Mouse (Mus musculus) lung, postnatal 14 days (tissue): ENCODE data around the gene Srebf2.
A peak's percentile ranks its signal among the peaks of the same experiment; 100 is the strongest.
"Not testable (repeated sequence)": the region's sequence is repeated elsewhere in the genome, so short reads cannot be mapped to it uniquely, and the experiment has no call there.

Experiments
- DNase-seq: peaks from one replicate; pipeline ENCODE4 v3.0.0; 2021

Gene Srebf2

DNA sequence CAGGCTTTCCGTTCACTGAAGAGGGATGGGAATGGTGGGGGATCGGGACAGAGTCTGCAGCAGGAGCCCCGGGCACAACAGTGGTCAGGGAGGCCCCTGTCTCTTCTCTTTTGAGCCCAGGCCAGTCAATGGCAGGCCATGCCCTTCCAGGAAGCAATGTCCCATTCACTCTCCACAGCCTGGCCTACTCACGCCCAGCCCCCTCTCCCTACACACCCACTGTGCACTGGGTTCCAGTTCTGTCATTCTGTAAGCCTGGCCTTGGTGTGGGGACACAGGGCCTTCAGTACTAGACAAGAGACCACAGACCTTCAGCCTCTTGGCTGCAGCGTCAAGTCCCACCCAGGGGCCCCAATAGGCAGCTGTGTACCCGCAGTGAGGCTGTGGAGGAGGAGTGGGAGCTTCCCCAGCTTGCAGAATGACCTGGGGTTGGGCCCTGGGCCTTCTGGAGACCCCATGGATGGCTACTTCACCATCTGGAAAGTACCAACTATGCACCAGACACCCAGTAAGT lies 83.2 kb downstream of the Srebf2 start:
- no peak for DNase-seq

DNA sequence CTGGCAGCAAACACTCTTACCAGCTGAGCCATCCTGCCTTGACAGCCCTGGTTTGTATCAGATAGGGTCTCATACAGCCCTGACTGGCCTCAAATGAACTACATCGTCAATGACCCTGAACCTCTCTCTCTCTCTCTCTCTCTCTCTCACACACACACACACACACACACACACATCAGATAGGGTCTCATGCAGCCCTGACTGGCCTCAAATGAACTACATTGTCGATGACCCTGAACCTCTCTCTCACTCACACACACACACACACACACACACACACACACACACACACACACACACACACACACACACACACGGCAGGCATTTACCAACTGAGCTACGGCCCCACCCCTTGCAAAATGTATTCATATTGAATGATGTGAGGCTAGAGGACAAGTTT lies 84.1 kb downstream of the Srebf2 start:
- DNase-seq = no peak

DNA sequence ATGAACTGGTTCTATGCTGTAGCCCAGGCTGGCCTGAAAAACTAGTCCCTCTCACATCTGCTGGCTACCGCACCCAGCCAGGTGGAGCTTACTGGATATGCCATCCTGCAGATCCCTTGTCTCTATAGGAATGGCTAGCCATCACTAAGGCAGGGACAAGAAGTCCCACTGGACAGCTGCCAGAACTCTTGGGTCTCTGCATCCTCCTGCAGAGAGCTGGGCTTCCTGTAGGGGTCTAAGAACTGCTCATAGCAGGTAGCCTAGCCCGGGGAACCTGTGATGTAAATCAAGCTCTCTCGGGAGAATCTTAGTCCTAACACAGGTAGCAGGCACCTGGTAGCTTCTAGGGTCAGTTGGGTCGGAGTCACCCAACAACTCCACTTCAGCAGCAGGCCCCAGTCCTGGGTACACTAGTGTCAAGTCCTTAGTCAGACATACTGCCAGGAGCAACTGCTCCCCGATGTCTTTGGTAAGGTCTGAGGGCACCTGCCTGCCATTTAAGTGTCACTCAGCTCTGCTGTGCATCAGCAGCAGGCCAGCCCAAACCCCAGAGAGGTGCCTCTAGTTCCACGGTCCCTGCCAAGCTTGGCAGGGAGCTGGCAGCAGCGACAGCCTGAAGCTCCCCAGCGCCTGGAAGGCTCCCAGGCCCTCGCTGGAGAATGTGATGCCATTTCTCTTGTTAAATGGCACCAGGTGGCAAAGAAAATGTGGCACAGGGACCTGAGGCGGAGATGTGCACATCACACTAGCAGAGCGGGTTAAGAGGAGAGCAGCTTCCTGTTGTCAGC lies 84.8 kb downstream of the Srebf2 start:
- no peak for DNase-seq

DNA sequence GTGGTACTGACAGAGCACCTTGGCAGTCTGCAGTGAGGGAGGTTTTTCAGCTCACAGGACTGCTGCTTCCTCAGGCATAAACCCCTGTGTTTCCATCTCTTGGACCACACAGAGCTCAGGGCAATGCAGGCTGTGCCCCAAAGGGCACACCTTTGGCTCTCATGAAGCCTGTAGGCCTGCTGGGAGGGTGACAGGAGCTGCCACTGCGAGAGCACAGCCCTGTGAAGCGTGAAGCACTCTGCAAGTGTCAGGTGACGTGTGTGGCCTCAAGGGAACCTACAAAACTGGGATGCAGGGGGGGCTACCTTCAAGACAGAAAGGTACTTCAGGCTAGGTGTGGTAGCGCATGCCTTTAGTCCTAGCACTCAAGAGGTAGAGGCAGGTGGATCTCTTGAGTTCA lies 85.7 kb downstream of the Srebf2 start:
- no peak for DNase-seq

DNA sequence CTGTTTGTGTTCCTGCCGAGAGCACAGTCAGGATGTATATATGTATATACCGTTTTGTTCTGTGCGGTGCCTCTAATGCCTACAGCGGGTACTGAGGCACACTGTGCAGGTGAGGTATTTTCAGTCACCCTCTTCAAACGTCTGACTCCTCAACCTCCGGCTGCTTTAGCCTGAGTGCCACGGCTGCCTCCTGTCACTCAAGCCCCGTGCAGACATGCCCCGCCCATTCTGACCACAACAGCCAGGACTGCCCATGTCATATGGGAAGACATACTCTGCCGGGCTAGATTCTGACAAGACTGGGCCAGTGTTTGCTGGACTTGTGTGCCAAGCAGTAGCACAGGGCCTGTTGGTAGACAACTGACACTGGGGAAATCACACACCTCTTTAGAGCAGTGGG lies 88.7 kb downstream of the Srebf2 start:
- DNase-seq = no peak

DNA sequence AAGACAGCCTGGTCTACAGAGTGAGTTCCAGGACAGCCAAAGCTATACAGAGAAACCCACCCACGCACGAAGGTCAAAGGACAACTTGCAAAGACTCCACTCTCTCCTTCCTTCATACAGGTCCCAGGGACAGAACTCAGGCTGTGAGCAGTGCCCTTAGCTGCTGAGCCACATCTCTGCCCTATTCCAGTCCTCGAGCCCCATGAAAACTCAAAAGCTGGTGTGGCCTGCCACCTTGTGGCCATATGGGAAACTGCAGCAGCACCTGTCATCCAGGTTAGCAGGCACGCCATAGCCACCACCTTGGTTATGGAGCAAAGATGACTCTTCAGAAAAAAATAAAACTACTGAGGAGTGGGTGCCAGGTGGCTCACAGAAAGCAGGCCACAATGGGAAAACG lies 89.6 kb downstream of the Srebf2 start:
- DNase-seq = peak; percentile 84

DNA sequence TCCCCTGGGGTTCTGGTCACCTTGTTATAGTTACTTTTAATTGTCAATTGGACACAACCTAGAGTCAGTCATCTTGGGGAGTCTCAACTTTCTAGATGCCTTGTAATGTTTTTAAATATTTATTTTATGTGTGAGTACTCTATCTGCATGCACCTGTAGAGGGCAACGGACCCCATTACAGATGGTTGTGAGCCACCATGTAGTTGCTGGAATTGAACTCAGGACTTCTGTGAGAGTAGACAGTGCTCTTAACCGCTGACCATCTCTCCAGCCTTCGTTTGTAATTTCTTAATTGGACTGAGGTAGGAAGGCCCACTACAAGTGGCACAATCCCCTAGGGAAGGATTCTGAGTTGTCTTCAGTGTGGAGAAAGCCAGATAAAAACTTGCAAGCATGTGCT lies 96.3 kb downstream of the Srebf2 start:
- DNase-seq = no peak

DNA sequence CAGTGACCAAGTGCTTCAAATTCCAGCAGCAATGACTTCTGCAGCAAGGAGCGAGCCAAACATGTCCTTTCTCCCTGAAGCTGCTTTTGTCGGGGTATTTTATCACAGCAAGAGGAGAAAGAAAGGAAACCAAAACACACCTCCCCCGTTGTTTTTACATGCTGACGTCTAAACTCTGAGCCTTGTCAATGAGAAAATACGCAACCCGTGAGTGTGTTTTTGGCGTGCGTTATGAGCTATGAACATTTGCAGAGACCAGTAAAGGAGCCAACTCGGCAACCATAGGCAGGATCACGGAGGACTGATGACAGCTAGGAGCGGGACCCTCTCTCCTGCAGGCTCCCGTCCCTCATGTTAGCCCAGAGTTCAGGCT lies 96.7 kb downstream of the Srebf2 start:
- no peak for DNase-seq

DNA sequence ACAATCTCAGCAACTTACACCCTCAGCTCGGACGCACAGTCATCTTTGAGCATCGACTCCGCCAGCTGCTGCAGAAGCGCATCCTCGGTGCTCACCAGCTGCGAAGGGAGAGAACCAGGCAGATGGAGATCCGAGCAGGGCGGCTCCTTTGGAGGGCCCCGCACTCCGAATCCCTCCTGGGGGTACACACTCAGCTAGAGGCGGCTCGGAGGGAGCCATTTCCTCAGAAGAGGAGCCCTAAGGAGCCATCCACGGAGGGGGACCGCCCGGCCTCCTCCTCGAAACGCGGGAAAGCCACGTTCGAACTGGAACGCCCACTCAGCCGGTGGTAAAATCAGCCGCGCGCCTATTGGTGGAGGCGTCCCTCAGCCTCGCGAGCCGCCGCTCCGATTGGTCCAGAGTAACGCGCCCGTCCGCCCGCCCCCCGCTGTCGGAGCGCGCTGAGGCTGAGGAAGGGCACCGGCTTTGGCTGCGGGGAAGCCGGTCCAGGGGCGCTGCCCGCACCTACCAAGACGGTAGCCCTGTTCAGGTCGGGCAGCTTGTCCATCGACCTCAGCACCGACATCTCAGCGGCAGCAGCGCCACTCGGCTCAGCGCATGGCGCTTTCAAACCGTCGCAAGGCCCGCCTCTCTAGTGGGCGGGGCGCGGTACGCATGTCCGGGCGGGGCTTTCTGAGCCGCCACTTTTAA lies 97.3 kb downstream of the Srebf2 start, which contains the start of gene Cenpm:
Cenpm (minus strand) TSS at position 634 of the 690 bp plus-strand sequence.
- peak; percentile 93 for DNase-seq

DNA sequence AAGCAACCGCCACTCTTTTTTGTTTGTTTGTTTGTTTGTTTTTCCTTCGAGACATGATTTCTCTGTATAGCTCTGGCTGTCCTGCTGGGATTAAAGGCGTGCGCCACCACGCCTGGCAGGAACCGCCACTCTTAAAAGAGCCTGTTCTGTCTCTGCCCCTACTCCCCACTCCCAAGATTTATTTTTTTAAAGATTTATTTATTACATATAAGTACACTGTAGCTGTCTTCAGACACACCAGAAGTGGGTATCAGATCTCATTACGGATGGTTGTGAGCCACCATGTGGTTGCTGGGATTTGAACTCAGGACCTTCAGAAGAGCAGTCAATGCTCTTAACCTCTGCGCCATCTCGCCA lies 97.8 kb downstream of the Srebf2 start:
- not testable (repeated sequence) for DNase-seq

DNA sequence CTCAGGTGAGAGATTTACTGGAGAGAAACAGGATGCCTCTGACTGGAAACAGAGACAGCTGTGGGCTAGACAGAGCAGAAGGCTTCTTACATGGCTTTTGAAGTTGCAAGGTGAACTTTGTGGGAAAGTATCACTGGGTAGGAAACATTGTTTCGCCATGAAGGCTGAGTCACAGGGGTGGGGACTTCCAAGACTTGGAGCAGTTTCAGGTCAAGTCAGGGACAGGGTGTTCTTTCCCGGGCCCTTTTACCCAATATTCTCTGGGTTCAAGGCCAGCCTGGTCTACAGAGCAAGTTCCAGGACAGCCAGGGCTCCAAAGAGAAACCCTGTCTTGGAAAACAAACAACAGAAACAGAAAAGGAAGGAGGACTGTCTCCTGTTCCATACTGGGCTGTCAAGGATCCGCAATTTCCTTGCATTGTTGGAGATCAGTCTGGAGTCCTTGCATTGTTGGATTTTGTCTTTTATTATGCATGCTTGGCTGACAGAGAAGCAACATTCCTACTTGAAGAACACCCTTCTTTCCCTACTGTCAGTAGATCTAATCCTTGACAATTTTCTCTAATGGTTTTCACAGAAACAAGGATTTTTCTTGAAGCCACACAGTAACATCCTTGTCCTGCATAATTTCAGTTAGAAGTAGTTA lies 100.3 kb downstream of the Srebf2 start:
- DNase-seq = no peak

DNA sequence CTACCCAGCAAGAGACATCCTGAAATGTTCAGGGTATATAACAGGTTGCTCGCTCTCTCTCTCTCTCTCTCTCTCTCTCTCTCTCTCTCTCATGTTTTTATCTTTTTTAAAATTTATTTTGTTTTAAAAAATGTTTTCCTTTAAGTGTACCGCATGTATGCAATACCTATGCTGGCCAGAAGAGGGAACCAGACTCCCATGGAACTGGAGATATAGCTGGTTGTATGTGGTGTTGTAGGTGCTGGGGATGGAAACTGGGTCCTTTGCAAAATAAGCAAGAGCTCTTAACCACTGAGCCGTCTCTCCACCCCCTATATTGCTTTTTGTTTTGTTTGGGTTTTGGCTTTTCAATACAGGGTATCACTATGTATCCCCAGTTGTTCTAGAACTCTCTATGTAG lies 104.6 kb downstream of the Srebf2 start:
- no peak for DNase-seq

DNA sequence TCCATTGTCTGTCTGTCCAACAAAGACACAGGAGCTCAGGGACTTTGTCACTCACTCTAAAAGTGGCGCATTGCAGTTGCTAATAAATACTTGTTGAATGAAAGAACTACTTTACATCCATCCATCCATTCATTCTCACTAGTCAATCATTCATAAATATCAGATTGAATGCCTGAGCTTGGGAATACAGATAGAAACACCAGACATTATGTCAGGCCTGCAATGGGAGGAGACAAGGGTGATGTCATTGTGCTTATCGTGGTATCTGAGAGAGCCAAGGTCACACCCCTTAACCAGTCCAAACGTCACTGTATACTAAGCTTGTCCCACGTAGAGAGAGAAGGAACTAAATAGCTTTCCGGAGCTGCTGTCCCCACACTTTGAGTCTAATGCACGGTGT lies 105.1 kb downstream of the Srebf2 start, which contains the start of gene 1500009C09Rik:
1500009C09Rik (plus strand) TSS at position 301 of the 400 bp plus-strand sequence.
- no peak for DNase-seq
